Mouse (Mus musculus) small intestine, adult 2 months (tissue): ENCODE measurements around the gene Sh3bp1. TPM values are rescaled to one million over a fixed set of nuclear protein-coding genes. Genes with fewer than 3 reads are reported as not detected.

Experiments
- H3K27ac ChIP-seq: fragments of 200-500 bp; 2 replicates; pipeline ENCODE4 v1.5.1; 2012; ENCODE audit warnings: low read depth, low read length, control low read depth, inconsistent platforms; ENCODE audit not compliant: insufficient read depth
- H3K27me3 ChIP-seq: fragments of 200-500 bp; 2 replicates; pipeline ENCODE4 v1.6.1; 2012; ENCODE audit warnings: mild to moderate bottlenecking, moderate library complexity, low read length, inconsistent platforms; ENCODE audit not compliant: control insufficient read depth, insufficient read depth
- H3K36me3 ChIP-seq: fragments of 200-500 bp; 2 replicates; pipeline ENCODE4 v1.6.1; 2012; ENCODE audit warnings: mild to moderate bottlenecking, low read length, control low read depth, inconsistent platforms; ENCODE audit not compliant: control insufficient read depth, insufficient read depth
- H3K4me1 ChIP-seq: fragments of 200-500 bp; 2 replicates; pipeline ENCODE4 v1.6.1; 2012; ENCODE audit warnings: low read length, inconsistent platforms, mixed read lengths; ENCODE audit not compliant: control insufficient read depth, insufficient read depth, insufficient read length
- H3K4me3 ChIP-seq: fragments of 200-500 bp; 2 replicates; pipeline ENCODE4 v1.5.1; 2012; ENCODE audit warnings: low read depth, mild to moderate bottlenecking, control low read depth, inconsistent platforms, low read length, moderate library complexity
- CTCF ChIP-seq: fragments of 200-500 bp; IDR thresholded peaks from 2 replicates; pipeline ENCODE4 v1.5.1; 2012; ENCODE audit warnings: low read depth, mild to moderate bottlenecking, control low read depth, inconsistent platforms, low read length, moderate library complexity, mixed read lengths; ENCODE audit not compliant: insufficient replicate concordance, insufficient read length; ENCODE audit errors: extremely low read depth
- POLR2A ChIP-seq: fragments of 200-500 bp; IDR thresholded peaks from 2 replicates; pipeline ENCODE4 v1.6.1; 2012; ENCODE audit warnings: low read depth, mild to moderate bottlenecking, control low read depth, inconsistent platforms, low read length, moderate library complexity
- WGBS: fragments of 180-500 bp; shearing (Covaris S2); methylation state at CpG from one replicate; pipeline ENCODE4 v1.1.7; 2018; 5-methylcytosine and 5-hydroxymethylcytosine counted together
- polyA plus RNA-seq: library from polyadenylated mRNA; depleted of rRNA; stranded (reverse); fragments of >200 nt; gene quantifications from 2 replicates; pipeline ENCODE4 v1.2.3, GENCODE M21; 2012

The Sh3bp1 gene
- polyA plus RNA-seq, 1 experiment, result 48.8 TPM

GRCm38 (mm10) chr15:78897488-78897887 lies 2.1 kb upstream of the Sh3bp1 start:
- peak overlapping the region; percentile 62 for H3K27ac ChIP-seq
- peaks cover 42% of the 10 kb centered on the region for H3K4me1 ChIP-seq
- no peaks in the 10 kb centered on the region for H3K27me3 ChIP-seq
- no peak for TF ChIP-seq POLR2A
- TF ChIP-seq CTCF, result no peak
- no peak overlapping the region for H3K4me3 ChIP-seq
- 86% methylated on average over 4 of the region's 4 CpGs for WGBS
- peaks cover 21% of the 10 kb centered on the region for H3K36me3 ChIP-seq

- peak overlapping the region; percentile 3; the same call in 1 of the 2 replicates for H3K4me3 ChIP-seq
- no peaks in the 10 kb centered on the region for H3K27me3 ChIP-seq
- peaks cover 11% of the 10 kb centered on the region for H3K36me3 ChIP-seq
- 71% methylated on average over 6 of the region's 6 CpGs for WGBS
- TF ChIP-seq CTCF (no peak), POLR2A (no peak)
- peak overlapping the region; percentile 76; the same call in 1 of the 2 replicates for H3K27ac ChIP-seq
- H3K4me1 ChIP-seq, result peaks cover 45% of the 10 kb centered on the region
Observed at GRCm38 (mm10) chr15:78898507-78899001, 1.0 kb upstream of the Sh3bp1 start.

- peaks cover 3% of the 10 kb centered on the region for H3K36me3 ChIP-seq
- H3K4me1 ChIP-seq, result peaks cover 45% of the 10 kb centered on the region
- TF ChIP-seq POLR2A (no peak), CTCF (no peak)
- WGBS, result 1% methylated on average over 20 of the region's 20 CpGs
- H3K27me3 ChIP-seq, result no peaks in the 10 kb centered on the region
- peak within 1 kb of the TSS; percentile 76 for H3K27ac ChIP-seq
- peak within 1 kb of the TSS; percentile 79 for H3K4me3 ChIP-seq
Observed at GRCm38 (mm10) chr15:78899409-78899739, 194 bp upstream of the Sh3bp1 start, which contains the start of gene Gm49510. TSS of gene Gm49510 (plus strand) at chr15:78899667.

- TF ChIP-seq CTCF (no peak), POLR2A (no peak)
- peaks cover 8% of the 10 kb centered on the region; the same call in 1 of the 2 replicates for H3K36me3 ChIP-seq
- WGBS, result 54% methylated on average over 18 of the region's 18 CpGs
- H3K27me3 ChIP-seq, result no peaks in the 10 kb centered on the region
- H3K27ac ChIP-seq, result peak overlapping the region; percentile 36; the same call in 1 of the 2 replicates
- peaks cover 35% of the 10 kb centered on the region for H3K4me1 ChIP-seq
- peak overlapping the region; percentile 79 for H3K4me3 ChIP-seq
Observed at GRCm38 (mm10) chr15:78900585-78901421, 1.2 kb downstream of the Sh3bp1 start.

- Histone ChIP-seq H3K4me3 (peak overlapping the region; percentile 79), H3K27me3 (no peaks in the 10 kb centered on the region), H3K36me3 (peaks cover 10% of the 10 kb centered on the region; the same call in 1 of the 2 replicates), H3K27ac (no peak overlapping the region), H3K4me1 (peaks cover 29% of the 10 kb centered on the region)
- TF ChIP-seq POLR2A, result no peak
- TF ChIP-seq CTCF, result no peak
- 74% methylated on average over 8 of the region's 8 CpGs for WGBS
Observed at GRCm38 (mm10) chr15:78901422-78901789, 1.8 kb downstream of the Sh3bp1 start.

GRCm38 (mm10) chr15:78903243-78903642 lies 3.7 kb downstream of the Sh3bp1 start:
- H3K36me3 ChIP-seq, result peaks cover 14% of the 10 kb centered on the region; the same call in 1 of the 2 replicates
- H3K4me3 ChIP-seq, result no peak overlapping the region
- H3K27ac ChIP-seq, result no peak overlapping the region
- H3K27me3 ChIP-seq, result no peaks in the 10 kb centered on the region
- TF ChIP-seq POLR2A (no peak), CTCF (peak; percentile 78; the same call in 1 of the 2 replicates)
- WGBS, result 0% methylated on average over 2 of the region's 2 CpGs
- H3K4me1 ChIP-seq, result peaks cover 17% of the 10 kb centered on the region

- TF ChIP-seq POLR2A (no peak), CTCF (no peak)
- Histone ChIP-seq H3K36me3 (peaks cover 22% of the 10 kb centered on the region; the same call in 1 of the 2 replicates), H3K4me1 (peaks cover 3% of the 10 kb centered on the region; the same call in 1 of the 2 replicates), H3K27me3 (no peaks in the 10 kb centered on the region), H3K27ac (no peak overlapping the region), H3K4me3 (no peak overlapping the region)
- 73% methylated on average over 7 of the region's 7 CpGs for WGBS
Observed at GRCm38 (mm10) chr15:78908399-78908798, 8.8 kb downstream of the Sh3bp1 start.
